Mouse (Mus musculus): ENCODE results near the gene Tspo.

GRCm38 (mm10) chr15:83568544-83568943 is 5.2 kb downstream of the Tspo start:
- TF ChIP-seq CTCF (IDR thresholded peaks at IDR 0.05; ENCODE audit: extremely low read depth, insufficient read length, insufficient replicate concordance, low read depth, low read length) (no peak), POLR2A (IDR thresholded peaks at IDR 0.05; ENCODE audit: low read depth, low read length) (no peak)
